Mouse (Mus musculus) gastrocnemius, postnatal 10 days (tissue): Measurements from ENCODE around the gene Tsen15. TPM values are rescaled to one million over a fixed set of nuclear protein-coding genes. Genes with fewer than 3 reads are reported as not detected.
"Not testable (repeated sequence)": the region's sequence is repeated elsewhere in the genome, so short reads cannot be mapped to it uniquely, and the experiment has no call there.

Experiments used
- DNase-seq: peaks from one replicate; pipeline ENCODE4 v3.0.0; 2021; ENCODE audit warnings: mixed read lengths
- total RNA-seq, 2 experiments: library from RNA; stranded (reverse); gene quantifications; 2 replicates each; pipeline ENCODE4 v1.2.3; 2021

The Tsen15 gene
- total RNA-seq, 2 experiments from 2014 or later, result 15.1 to 20.5 TPM

- DNase-seq, result no peak
Observed at GRCm38 (mm10) chr1:152389271-152389670, 2.8 kb upstream of the Tsen15 start.

GRCm38 (mm10) chr1:152385693-152386092 lies 795 bp downstream of the Tsen15 start:
- DNase-seq, result not testable (repeated sequence)

- DNase-seq, result no peak
Observed at GRCm38 (mm10) chr1:152384589-152384988, 1.9 kb downstream of the Tsen15 start.

- DNase-seq, result no peak
Observed at GRCm38 (mm10) chr1:152378311-152378710, 8.2 kb downstream of the Tsen15 start.

- DNase-seq, result peak; percentile 52
Observed at GRCm38 (mm10) chr1:152369139-152369538, 17.3 kb downstream of the Tsen15 start.

- DNase-seq, result no peak
Observed at GRCm38 (mm10) chr1:152368311-152369088, 18.0 kb downstream of the Tsen15 start.

- no peak for DNase-seq
Observed at GRCm38 (mm10) chr1:152356721-152357120, 29.8 kb downstream of the Tsen15 start.

GRCm38 (mm10) chr1:152347946-152348345 lies 38.5 kb downstream of the Tsen15 start:
- DNase-seq, result no peak

- no peak for DNase-seq
Observed at GRCm38 (mm10) chr1:152324024-152324423, 62.5 kb downstream of the Tsen15 start.

Other genes starting within 250 kb of the Tsen15 start
- gene Colgalt2, start 13.1 kb upstream of the Tsen15 start, total RNA-seq, result 1 to 10 TPM; 4.0 to 4.6 TPM